Mouse (Mus musculus): ENCODE measurements around the gene Fcgr2b. TPM values are rescaled to one million over a fixed set of nuclear protein-coding genes. Genes with fewer than 3 reads are reported as not detected.
"Not testable (repeated sequence)": the region's sequence is repeated elsewhere in the genome, so short reads cannot be mapped to it uniquely, and the experiment has no call there.

Gene Fcgr2b
- total RNA-seq, 2 experiments from 2014 or later: 4.0 to 4.4 TPM

GRCm38 (mm10) chr1:170978601-170979000, 2.3 kb upstream of the Fcgr2b start:
- DNase-seq (ENCODE audit: low spot score in 2 of 2): no peak

- peak in 1 of 2 experiments; percentile 27 for DNase-seq (ENCODE audit: low spot score in 2 of 2)
These were observed 591 bp downstream of the Fcgr2b start for GRCm38 (mm10) chr1:170975751-170976161.

GRCm38 (mm10) chr1:170975350-170975749, 997 bp downstream of the Fcgr2b start:
- DNase-seq (ENCODE audit: low spot score in 2 of 2): not testable (repeated sequence)

- no peak for DNase-seq (ENCODE audit: low spot score in 2 of 2)
These were observed 1.6 kb downstream of the Fcgr2b start for GRCm38 (mm10) chr1:170974736-170975135.

- DNase-seq (ENCODE audit: low spot score in 2 of 2): no peak
These were observed 2.2 kb downstream of the Fcgr2b start for GRCm38 (mm10) chr1:170974171-170974570.

- no peak for DNase-seq (ENCODE audit: low spot score in 2 of 2)
These were observed 3.4 kb downstream of the Fcgr2b start for GRCm38 (mm10) chr1:170972936-170973335.

- DNase-seq (ENCODE audit: low spot score in 2 of 2): no peak
These were observed 3.9 kb downstream of the Fcgr2b start for GRCm38 (mm10) chr1:170972494-170972893.

GRCm38 (mm10) chr1:170968576-170968975, 7.8 kb downstream of the Fcgr2b start:
- DNase-seq (ENCODE audit: low spot score in 2 of 2): no peak

GRCm38 (mm10) chr1:170967581-170967980, 8.8 kb downstream of the Fcgr2b start:
- DNase-seq (ENCODE audit: low spot score in 2 of 2): no peak

- no peak for DNase-seq (ENCODE audit: low spot score in 2 of 2)
These were observed 13.3 kb downstream of the Fcgr2b start for GRCm38 (mm10) chr1:170963087-170963486.

- no peak for DNase-seq (ENCODE audit: low spot score in 2 of 2)
These were observed 14.0 kb downstream of the Fcgr2b start for GRCm38 (mm10) chr1:170962301-170962700.

- no peak for DNase-seq (ENCODE audit: low spot score in 2 of 2)
These were observed 15.2 kb downstream of the Fcgr2b start for GRCm38 (mm10) chr1:170961101-170961500.

- DNase-seq (ENCODE audit: low spot score in 2 of 2): no peak
These were observed 16.6 kb downstream of the Fcgr2b start for GRCm38 (mm10) chr1:170959791-170960190.

- DNase-seq (ENCODE audit: low spot score in 2 of 2): no peak
These were observed 18.1 kb downstream of the Fcgr2b start for GRCm38 (mm10) chr1:170958225-170958624.

GRCm38 (mm10) chr1:170953192-170953591, 23.2 kb downstream of the Fcgr2b start:
- no peak for DNase-seq (ENCODE audit: low spot score in 2 of 2)

- no peak for DNase-seq (ENCODE audit: low spot score in 2 of 2)
These were observed 25.6 kb downstream of the Fcgr2b start for GRCm38 (mm10) chr1:170950772-170951171.

- not testable (repeated sequence) for DNase-seq (ENCODE audit: low spot score in 2 of 2)
These were observed 31.4 kb downstream of the Fcgr2b start for GRCm38 (mm10) chr1:170944908-170945307.

- DNase-seq (ENCODE audit: low spot score in 2 of 2): not testable (repeated sequence)
These were observed 32.2 kb downstream of the Fcgr2b start for GRCm38 (mm10) chr1:170944151-170944550.

GRCm38 (mm10) chr1:170939255-170939654, 37.1 kb downstream of the Fcgr2b start:
- no peak for DNase-seq (ENCODE audit: low spot score in 2 of 2)

- no peak for DNase-seq (ENCODE audit: low spot score in 2 of 2)
These were observed 42.0 kb downstream of the Fcgr2b start for GRCm38 (mm10) chr1:170934383-170934782.

GRCm38 (mm10) chr1:170933940-170934339, 42.4 kb downstream of the Fcgr2b start:
- DNase-seq (ENCODE audit: low spot score in 2 of 2): no peak

- no peak for DNase-seq (ENCODE audit: low spot score in 2 of 2)
These were observed 42.9 kb downstream of the Fcgr2b start for GRCm38 (mm10) chr1:170933386-170933920.

GRCm38 (mm10) chr1:170932043-170932442, 44.3 kb downstream of the Fcgr2b start:
- DNase-seq (ENCODE audit: low spot score in 2 of 2): no peak

GRCm38 (mm10) chr1:170929245-170929644, 47.1 kb downstream of the Fcgr2b start:
- DNase-seq (ENCODE audit: low spot score in 2 of 2): no peak
